Mouse (Mus musculus) activated CD4-positive, CD25-positive, alpha-beta regulatory T cell, adult 9 weeks (primary cell): ENCODE data around the gene Zfp972. TPM values are rescaled to one million over a fixed set of nuclear protein-coding genes. Genes with fewer than 3 reads are reported as not detected.

Experiments
- polyA plus RNA-seq: library from polyadenylated mRNA; unstranded; fragments of 100-300 nt; shearing (Covaris generic); gene quantifications from one replicate; pipeline ENCODE4 v1.2.1, GENCODE M21; 2017

Zfp972 gene
- 1.9 TPM for polyA plus RNA-seq

DNA sequence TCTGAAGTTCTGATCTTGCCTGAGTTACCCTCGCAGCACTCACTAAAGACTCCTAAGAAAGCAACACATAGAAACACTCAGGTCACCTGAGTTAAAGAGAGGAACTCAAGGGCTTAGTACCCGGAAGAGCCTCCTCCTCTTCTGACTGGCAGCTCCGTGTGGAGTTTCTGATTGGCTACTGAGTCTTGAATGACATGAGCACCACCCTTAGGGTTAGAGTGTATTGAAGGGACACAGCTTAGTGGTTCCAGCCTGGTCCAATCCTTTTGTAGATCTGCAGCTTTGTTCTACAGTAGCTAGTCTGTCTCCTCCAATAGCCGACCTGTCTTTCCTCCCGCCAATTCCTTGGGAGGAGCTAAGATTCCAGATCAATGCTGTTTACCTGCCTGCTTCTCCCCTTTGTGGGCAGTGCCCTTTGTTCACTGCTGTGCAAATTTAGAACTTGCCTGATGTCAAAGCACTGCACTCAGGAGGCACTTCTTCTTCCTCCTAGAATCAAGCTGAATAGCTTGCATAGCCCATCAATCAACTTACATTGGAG lies at the start of gene Zfp972:
Gene Zfp972, minus strand, starts transcription at position 51 of the 541 bp plus-strand sequence.

DNA sequence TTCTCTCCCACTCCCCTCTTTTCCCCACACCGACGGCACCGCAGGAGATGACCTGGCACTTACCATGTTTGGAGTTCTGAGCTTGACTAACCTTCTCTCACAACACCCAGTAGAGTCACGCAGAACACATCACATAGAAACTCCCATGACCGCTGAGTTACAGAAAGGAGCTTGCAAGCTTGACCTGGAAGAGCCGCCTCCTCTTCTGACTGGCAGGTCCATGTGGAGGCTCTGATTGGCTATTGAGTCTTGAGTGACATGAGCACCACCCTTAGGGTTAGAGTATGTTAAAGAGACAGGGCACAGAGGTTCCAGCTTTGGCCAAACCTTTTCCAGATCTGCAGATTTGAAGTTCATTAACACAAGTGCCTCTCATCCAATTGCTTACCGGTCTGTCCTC lies 31.7 kb upstream of the Zfp972 start, which contains the start of gene Gm14326:
Gene Gm14326, minus strand, starts transcription at position 153 of the 400 bp plus-strand sequence.

DNA sequence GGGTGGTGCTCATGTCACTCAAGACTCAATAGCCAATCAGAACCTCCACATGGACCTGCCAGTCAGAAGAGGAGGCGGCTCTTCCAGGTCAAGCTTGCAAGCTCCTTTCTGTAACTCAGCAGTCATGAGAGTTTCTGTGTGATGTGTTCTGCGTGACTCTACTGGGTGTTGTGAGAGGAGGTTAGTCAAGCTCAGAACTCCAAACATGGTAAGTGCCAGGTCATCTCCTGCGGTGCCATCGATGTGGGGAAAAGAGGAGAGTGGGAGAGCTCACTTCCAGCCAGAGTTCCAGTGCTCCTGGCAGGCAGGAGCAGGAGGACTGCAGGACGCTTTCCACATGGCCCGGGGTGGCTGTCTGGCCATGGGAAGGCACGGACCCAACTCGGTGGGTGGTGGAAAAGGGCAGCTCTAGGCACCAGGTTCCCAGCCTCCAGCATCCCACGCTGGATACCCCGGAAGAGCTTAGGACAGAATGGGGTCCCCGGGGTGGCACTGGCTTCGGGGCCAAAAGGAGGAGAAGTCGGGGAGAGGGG lies 28.3 kb downstream of the Zfp972 start, which contains the start of gene Gm14327:
Gene Gm14327, plus strand, starts transcription at position 51 of the 533 bp plus-strand sequence.

Other genes starting within 250 kb of the Zfp972 start
- gene Gm14322, start 166.3 kb downstream of the Zfp972 start, polyA plus RNA-seq: not detected
- 13.1 TPM for gene Gm14325, start 85.3 kb downstream of the Zfp972 start, polyA plus RNA-seq
- gene Gm14327, start 28.5 kb downstream of the Zfp972 start, polyA plus RNA-seq: 0.57 TPM
- 8.1 TPM for gene Gm14326, start 31.7 kb upstream of the Zfp972 start, polyA plus RNA-seq
- gene Zfp971, start 97.7 kb upstream of the Zfp972 start, polyA plus RNA-seq: 11.4 TPM
- 11.2 TPM for gene Zfp931, start 152.9 kb upstream of the Zfp972 start, polyA plus RNA-seq
- gene Phactr3, start 193.4 kb upstream of the Zfp972 start, polyA plus RNA-seq: not detected